Mouse (Mus musculus): ENCODE results near the gene Cdh26.
A peak's percentile ranks its signal among the peaks of the same experiment; 100 is the strongest.

Gene Cdh26

GRCm38 (mm10) chr2:178430231-178430630 lies at the start of gene Cdh26:
Gene Cdh26, plus strand, starts transcription at chr2:178430531.
- DNase-seq: no peak

GRCm38 (mm10) chr2:178407053-178407815 lies 23.1 kb upstream of the Cdh26 start, which contains the start of gene Sycp2:
Gene Sycp2, minus strand, starts transcription at chr2:178407685.
- no peak for DNase-seq

GRCm38 (mm10) chr2:178409024-178409423 lies 21.3 kb upstream of the Cdh26 start:
- no peak for DNase-seq

- no peak for DNase-seq
Observed at GRCm38 (mm10) chr2:178410286-178410685, 20.0 kb upstream of the Cdh26 start.

- no peak for DNase-seq
Observed at GRCm38 (mm10) chr2:178412598-178412997, 17.7 kb upstream of the Cdh26 start.

- no peak for DNase-seq
Observed at GRCm38 (mm10) chr2:178413081-178413480, 17.2 kb upstream of the Cdh26 start.

- DNase-seq: peak; percentile 49
Observed at GRCm38 (mm10) chr2:178413481-178414260, 16.7 kb upstream of the Cdh26 start.

GRCm38 (mm10) chr2:178414261-178415149 lies 15.8 kb upstream of the Cdh26 start, which contains the start of the genes Ppp1r3d and Fam217b:
Gene Ppp1r3d, minus strand, starts transcription at chr2:178414472.
Gene Fam217b, plus strand, starts transcription at chr2:178414524.
- peak; percentile 66 for DNase-seq

GRCm38 (mm10) chr2:178415150-178415448 lies 15.2 kb upstream of the Cdh26 start:
- DNase-seq: no peak

GRCm38 (mm10) chr2:178416427-178416826 lies 13.9 kb upstream of the Cdh26 start:
- no peak for DNase-seq

GRCm38 (mm10) chr2:178416970-178417369 lies 13.4 kb upstream of the Cdh26 start:
- no peak for DNase-seq

- no peak for DNase-seq
Observed at GRCm38 (mm10) chr2:178420576-178420975, 9.8 kb upstream of the Cdh26 start.

GRCm38 (mm10) chr2:178421603-178422002 lies 8.7 kb upstream of the Cdh26 start:
- no peak for DNase-seq

GRCm38 (mm10) chr2:178422186-178422585 lies 8.1 kb upstream of the Cdh26 start:
- DNase-seq: no peak

- DNase-seq: no peak
Observed at GRCm38 (mm10) chr2:178423223-178423622, 7.1 kb upstream of the Cdh26 start.

- no peak for DNase-seq
Observed at GRCm38 (mm10) chr2:178426229-178426628, 4.1 kb upstream of the Cdh26 start.

GRCm38 (mm10) chr2:178427181-178427580 lies 3.1 kb upstream of the Cdh26 start:
- no peak for DNase-seq

- DNase-seq: no peak
Observed at GRCm38 (mm10) chr2:178428183-178428582, 2.1 kb upstream of the Cdh26 start.

- no peak for DNase-seq
Observed at GRCm38 (mm10) chr2:178428676-178429075, 1.7 kb upstream of the Cdh26 start.

GRCm38 (mm10) chr2:178429426-178429825 lies 905 bp upstream of the Cdh26 start:
- DNase-seq: no peak

GRCm38 (mm10) chr2:178433495-178433894 lies 3.2 kb downstream of the Cdh26 start:
- no peak for DNase-seq

GRCm38 (mm10) chr2:178433903-178434302 lies 3.6 kb downstream of the Cdh26 start:
- no peak for DNase-seq

- DNase-seq: no peak
Observed at GRCm38 (mm10) chr2:178437311-178437710, 7.0 kb downstream of the Cdh26 start.

Data from right cerebral cortex, postnatal 14 days (tissue).